Mouse (Mus musculus) stomach, embryonic 14.5 days (tissue): ENCODE results near the gene Lpar1. TPM values are rescaled to one million over a fixed set of nuclear protein-coding genes. Genes with fewer than 3 reads are reported as not detected.
A peak's percentile ranks its signal among the peaks of the same experiment; 100 is the strongest.

Experiments used
- ATAC-seq: fragments of 200-750 bp; cut with Nextera tagmentation; 2 replicates; pipeline ENCODE4 v1.8.0; 2017; ENCODE audit warnings: low read depth, moderate TSS enrichment; ENCODE audit not compliant: insufficient number of reproducible peaks, insufficient read depth, low FRiP score
- H3K27ac ChIP-seq: fragments of 300-500 bp; sonication (generic); 2 replicates; pipeline ENCODE4 v1.5.1; 2014; ENCODE audit warnings: mild to moderate bottlenecking, low read length, moderate library complexity, mixed read lengths
- H3K27me3 ChIP-seq: fragments of 300-500 bp; sonication (generic); 2 replicates; pipeline ENCODE4 v1.6.1; 2014; ENCODE audit warnings: low read length, control low read depth, mixed read lengths; ENCODE audit not compliant: control insufficient read depth, insufficient read depth
- H3K36me3 ChIP-seq: fragments of 300-500 bp; sonication (generic); 2 replicates; pipeline ENCODE4 v1.6.1; 2014; ENCODE audit warnings: mild to moderate bottlenecking, control low read depth, low read length, moderate library complexity, mixed read lengths; ENCODE audit not compliant: control insufficient read depth, insufficient read depth
- H3K4me1 ChIP-seq: fragments of 300-500 bp; sonication (generic); 2 replicates; pipeline ENCODE4 v1.6.1; 2014; ENCODE audit warnings: low read length, control low read depth, mixed read lengths; ENCODE audit not compliant: control insufficient read depth, insufficient read depth
- H3K4me2 ChIP-seq: fragments of 300-500 bp; sonication (generic); replicated peaks from 2 replicates; pipeline ENCODE4 v1.6.1; 2014; ENCODE audit warnings: low read depth, low read length, control low read depth
- H3K4me3 ChIP-seq: fragments of 300-500 bp; sonication (generic); 2 replicates; pipeline ENCODE4 v1.5.1; 2014; ENCODE audit warnings: low read depth, low read length, control low read depth
- H3K9ac ChIP-seq: fragments of 300-500 bp; sonication (generic); replicated peaks from 2 replicates; pipeline ENCODE4 v1.6.1; 2014; ENCODE audit warnings: low read depth, mild to moderate bottlenecking, control low read depth, low read length, moderate library complexity, mixed read lengths
- H3K9me3 ChIP-seq: fragments of 300-500 bp; sonication (generic); 2 replicates; pipeline ENCODE4 v1.6.1; 2016; ENCODE audit warnings: low read depth, low read length, control low read depth; ENCODE audit not compliant: control insufficient read depth
- whole genome bisulfite sequencing: fragments of 180-500 bp; shearing (Covaris S2); extraction: QIAGEN DNeasy Blood & Tissue Kit; methylation state at CpG from one replicate; pipeline ENCODE4 v1.1.7; 2014; 5-methylcytosine and 5-hydroxymethylcytosine counted together
- polyA plus RNA-seq: library from polyadenylated mRNA; unstranded; fragments of >200 nt; fragmentation: Nextera tagmentation; extraction: Ambion mirVana; gene quantifications from 2 replicates; pipeline ENCODE4 v1.2.1, GENCODE M21; 2014

Lpar1 gene
- polyA plus RNA-seq, 1 experiment from 2014 or later = 92.6 TPM

- Histone ChIP-seq H3K4me1 (no peaks in the 10 kb centered on the region), H3K4me2 (no peak overlapping the region), H3K9ac (no peak overlapping the region), H3K9me3 (no peaks in the 10 kb centered on the region), H3K27me3 (no peaks in the 10 kb centered on the region), H3K36me3 (no peaks in the 10 kb centered on the region), H3K4me3 (no peak overlapping the region), H3K27ac (no peak overlapping the region)
- no peak for ATAC-seq
- WGBS = 64% methylated on average over 4 of the region's 4 CpGs
Observed at GRCm38 (mm10) chr4:58471203-58471910, 82.3 kb downstream of the Lpar1 start.

DNA sequence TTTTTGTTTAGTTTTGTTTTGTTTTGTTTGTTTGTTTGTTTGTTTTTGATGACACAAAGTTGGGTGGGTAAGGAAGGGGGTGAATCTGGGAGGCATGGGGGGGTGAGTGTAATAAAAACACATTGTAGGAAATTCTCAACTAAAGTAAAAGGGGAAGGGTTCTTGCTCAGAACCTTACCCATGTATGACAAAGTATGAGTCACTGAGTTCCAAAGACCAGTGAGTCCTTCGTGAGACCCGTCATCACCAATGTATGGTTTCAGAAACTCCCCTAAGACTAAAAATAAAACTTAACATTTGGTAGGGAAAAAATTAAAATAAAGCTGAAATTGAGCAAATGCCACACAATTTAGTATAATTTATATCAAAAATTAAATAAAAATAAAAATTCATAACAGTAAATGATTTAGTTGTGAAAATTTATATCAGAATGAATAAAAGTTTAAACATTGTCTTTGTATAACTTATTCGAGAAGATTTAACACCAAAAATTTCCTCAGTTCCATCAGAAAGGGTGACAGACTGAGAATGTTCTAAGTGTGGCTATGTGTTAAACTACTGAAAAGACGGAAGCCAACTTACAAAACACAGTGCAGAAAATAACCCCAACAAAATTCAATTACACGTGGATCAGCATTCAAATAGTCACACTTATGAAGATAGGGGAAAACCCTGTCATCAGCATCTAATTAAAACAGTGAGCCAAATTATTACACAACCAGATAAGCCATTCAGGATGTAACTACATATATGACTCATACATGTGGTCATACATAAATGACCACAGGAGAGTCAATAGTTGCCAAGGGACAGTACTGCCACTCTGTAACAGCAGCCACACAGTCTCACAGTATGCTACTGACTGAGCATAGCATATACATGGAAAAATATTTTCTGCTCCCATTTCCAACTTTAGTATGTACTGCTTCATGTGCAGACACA, 83.8 kb downstream of the Lpar1 start:
- H3K4me3 ChIP-seq = no peak overlapping the region
- H3K4me2 ChIP-seq = no peak overlapping the region
- H3K36me3 ChIP-seq = no peaks in the 10 kb centered on the region
- no peak overlapping the region for H3K9ac ChIP-seq
- WGBS = 91% methylated on average over 5 of the region's 5 CpGs
- ATAC-seq = no peak
- no peak overlapping the region for H3K27ac ChIP-seq
- H3K9me3 ChIP-seq = no peaks in the 10 kb centered on the region
- no peaks in the 10 kb centered on the region for H3K27me3 ChIP-seq
- no peaks in the 10 kb centered on the region for H3K4me1 ChIP-seq

DNA sequence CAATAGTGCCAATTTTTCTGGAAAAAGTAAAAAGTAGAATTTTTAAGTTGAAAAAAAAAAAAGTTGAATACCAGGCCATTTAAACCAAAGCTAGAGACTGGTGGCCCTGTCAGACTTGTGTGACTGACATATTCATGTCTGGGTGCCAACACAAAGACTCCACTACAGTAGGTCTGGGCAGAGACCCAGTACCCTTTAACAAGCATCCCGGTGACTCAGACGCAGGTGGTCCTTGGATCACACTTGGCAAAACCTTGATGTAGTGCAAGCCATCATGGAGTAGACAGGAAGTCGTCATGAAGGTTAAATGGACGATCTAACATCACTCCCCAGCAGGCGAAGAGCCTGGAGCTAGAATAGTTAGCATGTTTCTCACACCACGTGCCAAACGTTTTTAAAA, 84.7 kb downstream of the Lpar1 start:
- Histone ChIP-seq H3K9me3 (no peaks in the 10 kb centered on the region), H3K27ac (no peak overlapping the region), H3K4me3 (no peak overlapping the region), H3K4me1 (no peaks in the 10 kb centered on the region), H3K27me3 (no peaks in the 10 kb centered on the region), H3K4me2 (no peak overlapping the region), H3K36me3 (no peaks in the 10 kb centered on the region), H3K9ac (no peak overlapping the region)
- ATAC-seq = no peak
- WGBS = 83% methylated on average over 7 of the region's 7 CpGs

DNA sequence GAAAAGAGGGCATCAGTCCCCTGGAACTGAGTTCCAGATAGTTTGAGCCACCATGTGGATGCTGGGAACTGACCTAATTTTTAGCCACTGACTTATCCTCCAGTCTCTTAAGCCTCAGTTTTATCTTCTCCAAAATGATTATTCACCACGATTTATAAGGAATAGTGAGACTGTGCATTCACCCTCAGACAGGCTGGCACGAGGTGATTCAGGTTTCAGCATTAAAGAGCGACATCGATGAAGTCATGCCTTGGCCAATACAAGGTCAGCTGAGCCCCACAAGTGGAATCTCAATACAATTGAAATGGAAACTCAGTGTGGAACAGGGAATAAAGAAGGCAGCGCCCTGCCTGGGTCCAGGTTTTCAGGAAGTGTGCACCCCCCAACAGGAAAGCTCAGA, 88.1 kb downstream of the Lpar1 start:
- no peak overlapping the region for H3K4me2 ChIP-seq
- 91% methylated on average over 5 of the region's 5 CpGs for WGBS
- ATAC-seq = no peak
- H3K9me3 ChIP-seq = no peaks in the 10 kb centered on the region
- no peak overlapping the region for H3K4me3 ChIP-seq
- H3K27ac ChIP-seq = no peak overlapping the region
- no peaks in the 10 kb centered on the region for H3K27me3 ChIP-seq
- H3K9ac ChIP-seq = no peak overlapping the region
- H3K4me1 ChIP-seq = no peaks in the 10 kb centered on the region
- no peaks in the 10 kb centered on the region for H3K36me3 ChIP-seq

GRCm38 (mm10) chr4:58464390-58465164, 89.1 kb downstream of the Lpar1 start:
- no peaks in the 10 kb centered on the region for H3K27me3 ChIP-seq
- no peak overlapping the region for H3K4me3 ChIP-seq
- H3K4me1 ChIP-seq = no peaks in the 10 kb centered on the region
- ATAC-seq = no peak
- no peak overlapping the region for H3K27ac ChIP-seq
- no peak overlapping the region for H3K9ac ChIP-seq
- H3K36me3 ChIP-seq = no peaks in the 10 kb centered on the region
- H3K9me3 ChIP-seq = no peaks in the 10 kb centered on the region
- no peak overlapping the region for H3K4me2 ChIP-seq
- WGBS = 91% methylated on average over 13 of the region's 13 CpGs

DNA sequence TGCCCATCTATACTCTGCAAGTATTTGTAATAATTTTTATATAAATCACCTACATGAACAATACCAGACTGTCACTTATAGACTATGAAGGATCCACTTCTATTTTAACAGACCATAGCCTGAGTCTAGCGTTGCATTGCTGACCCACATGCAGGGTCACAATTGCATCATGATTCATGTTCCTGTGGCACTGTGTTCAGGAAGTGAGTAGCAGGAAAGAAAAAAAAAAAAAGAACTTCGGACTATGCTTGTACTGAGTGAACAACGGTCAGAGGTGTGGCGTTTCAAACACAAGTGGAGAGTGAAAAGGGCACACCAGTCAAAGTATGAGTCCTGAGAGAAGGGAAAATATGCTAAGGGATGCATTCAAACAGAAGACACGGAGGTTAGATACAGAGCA, 90.7 kb downstream of the Lpar1 start:
- no peak for ATAC-seq
- WGBS = 76% methylated on average over 5 of the region's 5 CpGs

GRCm38 (mm10) chr4:58462586-58462985, 91.1 kb downstream of the Lpar1 start:
- H3K27ac ChIP-seq = no peak overlapping the region
- no peak overlapping the region for H3K4me2 ChIP-seq
- no peaks in the 10 kb centered on the region for H3K9me3 ChIP-seq
- WGBS = 94% methylated on average over 2 of the region's 2 CpGs
- no peaks in the 10 kb centered on the region for H3K4me1 ChIP-seq
- H3K27me3 ChIP-seq = no peaks in the 10 kb centered on the region
- H3K4me3 ChIP-seq = no peak overlapping the region
- no peaks in the 10 kb centered on the region for H3K36me3 ChIP-seq
- no peak overlapping the region for H3K9ac ChIP-seq
- ATAC-seq = no peak

More for the DNA sequence above, 90.7 kb downstream of the Lpar1 start:
- Histone ChIP-seq H3K4me2 (no peak overlapping the region), H3K27me3 (no peaks in the 10 kb centered on the region), H3K9me3 (no peaks in the 10 kb centered on the region), H3K36me3 (no peaks in the 10 kb centered on the region), H3K4me3 (no peak overlapping the region), H3K27ac (no peak overlapping the region), H3K4me1 (no peaks in the 10 kb centered on the region), H3K9ac (no peak overlapping the region)

DNA sequence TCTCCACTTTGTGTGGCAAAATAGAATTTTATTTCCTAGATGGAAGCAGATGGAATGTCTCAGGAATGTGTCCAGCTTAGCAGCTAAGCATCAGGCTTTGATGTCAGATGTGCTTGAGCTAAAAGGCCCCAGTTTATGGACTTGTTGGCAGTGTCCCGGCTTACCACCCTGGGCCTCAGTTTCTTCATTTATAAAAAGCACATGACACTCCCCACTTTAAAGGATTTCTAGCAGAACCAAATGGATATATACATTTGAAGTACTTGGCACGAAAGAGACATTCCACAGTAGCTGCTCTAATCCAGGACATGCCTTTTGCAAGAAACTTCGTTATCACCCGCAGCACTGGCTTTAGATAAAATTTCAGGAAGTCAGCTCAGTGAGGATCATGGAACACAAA, 100.4 kb downstream of the Lpar1 start:
- ATAC-seq = no peak; the same call in 1 of the 2 replicates
- Histone ChIP-seq H3K9me3 (no peaks in the 10 kb centered on the region; the same call in 1 of the 2 replicates), H3K9ac (no peak overlapping the region), H3K4me2 (no peak overlapping the region), H3K36me3 (no peaks in the 10 kb centered on the region), H3K4me1 (0 out of 2 replicates have a peak, but pooled peaks cover 2% of the 10 kb centered on the region), H3K4me3 (no peak overlapping the region), H3K27ac (peak overlapping the region; percentile 35; the same call in 1 of the 2 replicates), H3K27me3 (no peaks in the 10 kb centered on the region)
- 22% methylated on average over 4 of the region's 4 CpGs for WGBS
